Mouse (Mus musculus) limb, embryonic 15.5 days (tissue): ENCODE data around the gene Kcnn3. TPM values are rescaled to one million over a fixed set of nuclear protein-coding genes. Genes with fewer than 3 reads are reported as not detected.

Experiments
- ATAC-seq: fragments of 200-750 bp; cut with Nextera tagmentation; 2 replicates; pipeline ENCODE4 v1.8.0; 2017; ENCODE audit warnings: low read depth, moderate TSS enrichment; ENCODE audit not compliant: insufficient number of reproducible peaks, low FRiP score, low TSS enrichment
- H3K27ac ChIP-seq: fragments of 300-500 bp; sonication (generic); 2 replicates; pipeline ENCODE4 v1.5.1; 2015; ENCODE audit warnings: moderate library complexity, mild to moderate bottlenecking, inconsistent platforms
- H3K27me3 ChIP-seq: fragments of 300-500 bp; sonication (generic); 2 replicates; pipeline ENCODE4 v1.6.1; 2015; ENCODE audit warnings: inconsistent platforms
- H3K36me3 ChIP-seq: fragments of 300-500 bp; sonication (generic); 2 replicates; pipeline ENCODE4 v1.6.1; 2015; ENCODE audit warnings: inconsistent platforms
- H3K4me1 ChIP-seq: fragments of 300-500 bp; sonication (generic); 2 replicates; pipeline ENCODE4 v1.6.1; 2015; ENCODE audit warnings: inconsistent platforms
- H3K4me2 ChIP-seq: fragments of 300-500 bp; sonication (generic); 2 replicates; pipeline ENCODE4 v1.6.1; 2015; ENCODE audit warnings: mild to moderate bottlenecking, inconsistent platforms
- H3K4me3 ChIP-seq: fragments of 300-500 bp; sonication (generic); 2 replicates; pipeline ENCODE4 v1.5.1; 2015; ENCODE audit warnings: mild to moderate bottlenecking, inconsistent platforms
- H3K9ac ChIP-seq: fragments of 300-500 bp; sonication (generic); 2 replicates; pipeline ENCODE4 v1.6.1; 2015; ENCODE audit warnings: inconsistent platforms
- H3K9me3 ChIP-seq: fragments of 300-500 bp; sonication (generic); 2 replicates; pipeline ENCODE4 v1.6.1; 2016; ENCODE audit warnings: inconsistent platforms
- WGBS: fragments of 180-500 bp; shearing (Covaris S2); methylation state at CpG from one replicate; pipeline ENCODE4 v1.1.7; 2015; 5-methylcytosine and 5-hydroxymethylcytosine counted together
- polyA plus RNA-seq: library from polyadenylated mRNA; unstranded; fragments of >200 nt; fragmentation: Nextera tagmentation; extraction: Ambion mirVana; gene quantifications from 2 replicates; pipeline ENCODE4 v1.2.1, GENCODE M21; 2015

The Kcnn3 gene
- polyA plus RNA-seq, 1 experiment from 2014 or later, result 4.7 TPM

- Histone ChIP-seq H3K4me3 (no peak overlapping the region), H3K36me3 (no peaks in the 10 kb centered on the region), H3K4me1 (peaks cover 3% of the 10 kb centered on the region; the same call in 1 of the 2 replicates), H3K9ac (no peak overlapping the region), H3K4me2 (no peak overlapping the region), H3K9me3 (no peaks in the 10 kb centered on the region), H3K27me3 (no peaks in the 10 kb centered on the region), H3K27ac (no peak overlapping the region)
- WGBS, result 46% methylated on average over 5 of the region's 5 CpGs
- ATAC-seq, result no peak
Measured at GRCm38 (mm10) chr3:89686031-89686430, 166.1 kb downstream of the Kcnn3 start.

GRCm38 (mm10) chr3:89688694-89689581, 169.0 kb downstream of the Kcnn3 start:
- Histone ChIP-seq H3K9me3 (no peaks in the 10 kb centered on the region), H3K4me3 (peak overlapping the region; percentile 47), H3K4me1 (peaks cover 3% of the 10 kb centered on the region; the same call in 1 of the 2 replicates), H3K36me3 (no peaks in the 10 kb centered on the region), H3K27me3 (no peaks in the 10 kb centered on the region), H3K27ac (no peak overlapping the region), H3K4me2 (peak overlapping the region; percentile 77), H3K9ac (peak overlapping the region; percentile 47)
- 0 out of 2 replicates have a peak, but pooled peaks have one; percentile 63 for ATAC-seq
- 5% methylated on average over 25 of the region's 25 CpGs for WGBS

GRCm38 (mm10) chr3:89691776-89692175, 171.8 kb downstream of the Kcnn3 start:
- no peaks in the 10 kb centered on the region for H3K27me3 ChIP-seq
- 39% methylated on average over 9 of the region's 9 CpGs for WGBS
- H3K4me3 ChIP-seq, result no peak overlapping the region
- H3K36me3 ChIP-seq, result no peaks in the 10 kb centered on the region
- H3K4me1 ChIP-seq, result peaks cover 3% of the 10 kb centered on the region; the same call in 1 of the 2 replicates
- ATAC-seq, result no peak
- no peak overlapping the region for H3K9ac ChIP-seq
- no peaks in the 10 kb centered on the region for H3K9me3 ChIP-seq
- H3K27ac ChIP-seq, result no peak overlapping the region
- no peak overlapping the region for H3K4me2 ChIP-seq

GRCm38 (mm10) chr3:89696152-89696821, 176.3 kb downstream of the Kcnn3 start:
- Histone ChIP-seq H3K4me1 (no peaks in the 10 kb centered on the region), H3K4me3 (no peak overlapping the region), H3K9ac (no peak overlapping the region), H3K36me3 (no peaks in the 10 kb centered on the region), H3K4me2 (no peak overlapping the region), H3K27ac (no peak overlapping the region), H3K27me3 (no peaks in the 10 kb centered on the region), H3K9me3 (no peaks in the 10 kb centered on the region)
- 86% methylated on average over 12 of the region's 12 CpGs for WGBS
- no peak for ATAC-seq

GRCm38 (mm10) chr3:89698958-89699357, 179.0 kb downstream of the Kcnn3 start:
- ATAC-seq, result no peak
- no peaks in the 10 kb centered on the region for H3K9me3 ChIP-seq
- 89% methylated on average over 1 of the region's 1 CpGs for WGBS
- no peaks in the 10 kb centered on the region for H3K36me3 ChIP-seq
- no peak overlapping the region for H3K9ac ChIP-seq
- H3K4me3 ChIP-seq, result no peak overlapping the region
- H3K4me2 ChIP-seq, result no peak overlapping the region
- no peaks in the 10 kb centered on the region for H3K4me1 ChIP-seq
- H3K27ac ChIP-seq, result no peak overlapping the region
- no peaks in the 10 kb centered on the region for H3K27me3 ChIP-seq

- no peak for ATAC-seq
- H3K4me1 ChIP-seq, result no peaks in the 10 kb centered on the region
- 0 out of 2 replicates have a peak, but pooled peaks cover 1% of the 10 kb centered on the region for H3K27me3 ChIP-seq
- WGBS, result 29% methylated on average over 11 of the region's 11 CpGs
- H3K9ac ChIP-seq, result no peak overlapping the region
- no peak overlapping the region for H3K4me3 ChIP-seq
- H3K27ac ChIP-seq, result no peak overlapping the region
- H3K36me3 ChIP-seq, result no peaks in the 10 kb centered on the region
- no peaks in the 10 kb centered on the region for H3K9me3 ChIP-seq
- no peak overlapping the region for H3K4me2 ChIP-seq
Measured at GRCm38 (mm10) chr3:89700461-89700860, 180.5 kb downstream of the Kcnn3 start.

GRCm38 (mm10) chr3:89703596-89703995, 183.6 kb downstream of the Kcnn3 start:
- Histone ChIP-seq H3K27ac (no peak overlapping the region), H3K9ac (no peak overlapping the region), H3K36me3 (no peaks in the 10 kb centered on the region), H3K4me3 (no peak overlapping the region), H3K4me1 (no peaks in the 10 kb centered on the region), H3K9me3 (no peaks in the 10 kb centered on the region), H3K4me2 (no peak overlapping the region), H3K27me3 (0 out of 2 replicates have a peak, but pooled peaks cover 4% of the 10 kb centered on the region)
- ATAC-seq, result no peak
- 26% methylated on average over 3 of the region's 3 CpGs for WGBS

- H3K27me3 ChIP-seq, result 0 out of 2 replicates have a peak, but pooled peaks cover 4% of the 10 kb centered on the region
- no peaks in the 10 kb centered on the region for H3K36me3 ChIP-seq
- no peak overlapping the region for H3K4me2 ChIP-seq
- H3K4me1 ChIP-seq, result no peaks in the 10 kb centered on the region
- WGBS, result 78% methylated on average over 6 of the region's 6 CpGs
- no peak overlapping the region for H3K4me3 ChIP-seq
- H3K9ac ChIP-seq, result no peak overlapping the region
- no peaks in the 10 kb centered on the region for H3K9me3 ChIP-seq
- ATAC-seq, result no peak
- H3K27ac ChIP-seq, result no peak overlapping the region
Measured at GRCm38 (mm10) chr3:89704064-89704463, 184.1 kb downstream of the Kcnn3 start.

- H3K27ac ChIP-seq, result peak within 1 kb of the TSS; percentile 54
- H3K9ac ChIP-seq, result peak within 1 kb of the TSS; percentile 87
- peaks cover 12% of the 10 kb centered on the region for H3K4me1 ChIP-seq
- H3K4me2 ChIP-seq, result peak within 1 kb of the TSS; percentile 90
- no peaks in the 10 kb centered on the region for H3K9me3 ChIP-seq
- ATAC-seq, result peak; percentile 75; the same call in 1 of the 2 replicates
- peak within 1 kb of the TSS; percentile 93 for H3K4me3 ChIP-seq
- H3K27me3 ChIP-seq, result no peaks in the 10 kb centered on the region
- WGBS, result 5% methylated on average over 28 of the region's 28 CpGs
- H3K36me3 ChIP-seq, result no peaks in the 10 kb centered on the region
Measured at GRCm38 (mm10) chr3:89714359-89715206, 194.6 kb downstream of the Kcnn3 start, which contains the start of gene Adar. Gene Adar (plus strand): TSS chr3:89715022.

- Histone ChIP-seq H3K4me1 (peaks cover 12% of the 10 kb centered on the region), H3K36me3 (no peaks in the 10 kb centered on the region), H3K4me3 (peak overlapping the region; percentile 93), H3K27me3 (no peaks in the 10 kb centered on the region), H3K27ac (peak overlapping the region; percentile 54), H3K9me3 (no peaks in the 10 kb centered on the region), H3K4me2 (peak overlapping the region; percentile 90), H3K9ac (peak overlapping the region; percentile 87)
- WGBS, result 3% methylated on average over 59 of the region's 59 CpGs
- ATAC-seq, result peak; percentile 48; the same call in 1 of the 2 replicates
Measured at GRCm38 (mm10) chr3:89715207-89715966, 195.4 kb downstream of the Kcnn3 start.

GRCm38 (mm10) chr3:89715967-89716256, 195.9 kb downstream of the Kcnn3 start:
- Histone ChIP-seq H3K4me2 (peak overlapping the region; percentile 90), H3K27ac (no peak overlapping the region), H3K36me3 (no peaks in the 10 kb centered on the region), H3K9ac (peak overlapping the region; percentile 87), H3K4me3 (peak overlapping the region; percentile 93), H3K4me1 (peaks cover 12% of the 10 kb centered on the region), H3K27me3 (no peaks in the 10 kb centered on the region), H3K9me3 (no peaks in the 10 kb centered on the region)
- no peak for ATAC-seq
- WGBS, result 58% methylated on average over 6 of the region's 6 CpGs
